Mouse (Mus musculus) inflammation-experienced regulatory T-cells, adult 6 months (primary cell): ENCODE measurements at regions not wholly inside any gene's neighbourhood (a gene's known extent, or its start where the extent isn't known, plus 50 kb on each side); places are given as distances from the start of the nearest gene placed in this dataset.

Experiments used
- ATAC-seq: one replicate; pipeline ENCODE4 v1.8.0; 2017

GRCm38 (mm10) chr9:104387805-104388204 is 50.3 kb upstream of the Acpp start:
- no peak for ATAC-seq
